Mouse (Mus musculus) heart, postnatal 10 days (tissue): ENCODE measurements at regions not wholly inside any gene's neighbourhood (a gene's known extent, or its start where the extent isn't known, plus 50 kb on each side); places are given as distances from the start of the nearest gene placed in this dataset.
"Not testable (repeated sequence)": the region's sequence is repeated elsewhere in the genome, so short reads cannot be mapped to it uniquely, and the experiment has no call there.

Experiments
- DNase-seq, 2 experiments: peaks; one replicate each; pipeline ENCODE4 v3.0.0; 2021
- intact Hi-C: fragments of 180-260 bp; cut with DNase I; formaldehyde crosslinking; loops from one replicate; pipeline ENCODE4 v1.15.1; 2025

- intact Hi-C loops: loop anchor here (2.0 kb wide), 1 partner anchor 14 kb away; no protein-coding TSS in a partner anchor
- no peak for DNase-seq
Measured at GRCm38 (mm10) chr8:68958701-68959100, 250.1 kb upstream of the Zfp930 start.

- intact Hi-C loops: no loop called here
- peak; percentile 41 to 50 for DNase-seq
Measured at GRCm38 (mm10) chr8:68961981-68962380, 246.9 kb upstream of the Zfp930 start.

- intact Hi-C loops: no loop called here
- DNase-seq: peak; percentile 72 to 77
Measured at GRCm38 (mm10) chr8:68975773-68976172, 233.1 kb upstream of the Zfp930 start.

GRCm38 (mm10) chr8:68977159-68977558, 231.7 kb upstream of the Zfp930 start:
- intact Hi-C loops: no loop called here

GRCm38 (mm10) chr8:68983181-68983580, 225.7 kb upstream of the Zfp930 start:
- DNase-seq, intact Hi-C loops: not testable (repeated sequence)

More at GRCm38 (mm10) chr8:68977159-68977558, 231.7 kb upstream of the Zfp930 start:
- peak in 1 of 2 experiments; percentile 16 for DNase-seq

- intact Hi-C loops: no loop called here
- no peak for DNase-seq
Measured at GRCm38 (mm10) chr8:68983691-68984090, 225.1 kb upstream of the Zfp930 start.

- DNase-seq: no peak
- intact Hi-C loops: no loop called here
Measured at GRCm38 (mm10) chr8:68984487-68984886, 224.4 kb upstream of the Zfp930 start.

GRCm38 (mm10) chr8:68986425-68986824, 222.4 kb upstream of the Zfp930 start:
- intact Hi-C loops: loop anchor here (5.0 kb wide), 1 partner anchor 36 kb away; no protein-coding TSS in a partner anchor
- no peak for DNase-seq
